Mouse (Mus musculus): Measurements from ENCODE around the gene Cbr2. TPM values are rescaled to one million over a fixed set of nuclear protein-coding genes. Genes with fewer than 3 reads are reported as not detected.

The Cbr2 gene
- polyA plus RNA-seq (2012; ENCODE audit: low replicate concordance): 7.5 and 8.2 TPM in 2 replicates

GRCm38 (mm10) chr11:120731858-120732680, at the start of gene Cbr2:
Cbr2 (minus strand) TSS chr11:120732114.

GRCm38 (mm10) chr11:120762672-120763041, 30.7 kb upstream of the Cbr2 start, which contains the start of gene Hmga1b:
Hmga1b (plus strand) TSS chr11:120762794.

GRCm38 (mm10) chr11:120727169-120727527, 4.8 kb downstream of the Cbr2 start, which contains the start of gene Dcxr:
Dcxr (minus strand) TSS chr11:120727281.

GRCm38 (mm10) chr11:120721124-120722066, 10.5 kb downstream of the Cbr2 start, which contains the start of gene Rac3:
Rac3 (plus strand) TSS chr11:120721470.

GRCm38 (mm10) chr11:120713580-120714518, 18.1 kb downstream of the Cbr2 start, which contains the start of the genes Cenpx and Lrrc45:
Cenpx (minus strand) TSS chr11:120713738.
Lrrc45 (plus strand) TSS chr11:120713925.

Other genes starting within 250 kb of the Cbr2 start
- 130 and 185 TPM in 2 replicates for gene Mrpl12, start 247.5 kb downstream of the Cbr2 start, polyA plus RNA-seq (2012; ENCODE audit: low replicate concordance)
- gene Slc25a10, start 240.3 kb downstream of the Cbr2 start, polyA plus RNA-seq (2012; ENCODE audit: low replicate concordance): 27.5 and 43.7 TPM in 2 replicates
- not detected in 2 replicates for gene Gcgr, start 201.4 kb downstream of the Cbr2 start, polyA plus RNA-seq (2012; ENCODE audit: low replicate concordance)
- 130 and 145 TPM in 2 replicates for gene Mcrip1, start 182.4 kb downstream of the Cbr2 start, polyA plus RNA-seq (2012; ENCODE audit: low replicate concordance)
- not detected in 2 replicates for gene Ppp1r27, start 181.0 kb downstream of the Cbr2 start, polyA plus RNA-seq (2012; ENCODE audit: low replicate concordance)
- gene P4hb, start 158.9 kb downstream of the Cbr2 start, polyA plus RNA-seq (2012; ENCODE audit: low replicate concordance): 322 and 696 TPM in 2 replicates
- gene Arhgdia, start 150.5 kb downstream of the Cbr2 start, polyA plus RNA-seq (2012; ENCODE audit: low replicate concordance): 989 and 1,139 TPM in 2 replicates
- gene Alyref, start 133.7 kb downstream of the Cbr2 start, polyA plus RNA-seq (2012; ENCODE audit: low replicate concordance): 123 and 133 TPM in 2 replicates
- 30.2 and 93.3 TPM in 2 replicates for gene Anapc11, start 133.7 kb downstream of the Cbr2 start, polyA plus RNA-seq (2012; ENCODE audit: low replicate concordance)
- gene Npb, start 123.6 kb downstream of the Cbr2 start, polyA plus RNA-seq (2012; ENCODE audit: low replicate concordance): 3.7 and 6.2 TPM in 2 replicates
- 62.9 and 99.6 TPM in 2 replicates for gene Pcyt2, start 114.2 kb downstream of the Cbr2 start, polyA plus RNA-seq (2012; ENCODE audit: low replicate concordance)
- gene Sirt7, start 106.9 kb downstream of the Cbr2 start, polyA plus RNA-seq (2012; ENCODE audit: low replicate concordance): 225 and 508 TPM in 2 replicates
- gene Mafg, start 98.5 kb downstream of the Cbr2 start, polyA plus RNA-seq (2012; ENCODE audit: low replicate concordance): 42.4 and 46.3 TPM in 2 replicates
- gene Pycr1, start 88.3 kb downstream of the Cbr2 start, polyA plus RNA-seq (2012; ENCODE audit: low replicate concordance): 1.2 and 1.3 TPM in 2 replicates
- gene Myadml2, start 84.0 kb downstream of the Cbr2 start, polyA plus RNA-seq (2012; ENCODE audit: low replicate concordance): 0.42 and 1.4 TPM in 2 replicates
- gene Notum, start 70.9 kb downstream of the Cbr2 start, polyA plus RNA-seq (2012; ENCODE audit: low replicate concordance): not detected in 2 replicates
- gene Aspscr1, start 59.1 kb downstream of the Cbr2 start, polyA plus RNA-seq (2012; ENCODE audit: low replicate concordance): 214 and 360 TPM in 2 replicates
- 30.9 and 103 TPM in 2 replicates for gene Cenpx, start 18.4 kb downstream of the Cbr2 start, polyA plus RNA-seq (2012; ENCODE audit: low replicate concordance)
- gene Lrrc45, start 18.2 kb downstream of the Cbr2 start, polyA plus RNA-seq (2012; ENCODE audit: low replicate concordance): 32.9 and 53.7 TPM in 2 replicates
- gene Rac3, start 10.6 kb downstream of the Cbr2 start, polyA plus RNA-seq (2012; ENCODE audit: low replicate concordance): 5.3 and 8.2 TPM in 2 replicates
- gene Dcxr, start 4.8 kb downstream of the Cbr2 start, polyA plus RNA-seq (2012; ENCODE audit: low replicate concordance): 20.4 and 47.0 TPM in 2 replicates
- gene Hmga1b, start 30.7 kb upstream of the Cbr2 start, polyA plus RNA-seq (2012; ENCODE audit: low replicate concordance): 196 and 300 TPM in 2 replicates
- 32.8 and 46.1 TPM in 2 replicates for gene Rfng, start 52.1 kb upstream of the Cbr2 start, polyA plus RNA-seq (2012; ENCODE audit: low replicate concordance)
- gene Gps1, start 52.2 kb upstream of the Cbr2 start, polyA plus RNA-seq (2012; ENCODE audit: low replicate concordance): 27.5 and 29.8 TPM in 2 replicates
- gene Dus1l, start 64.3 kb upstream of the Cbr2 start, polyA plus RNA-seq (2012; ENCODE audit: low replicate concordance): 78.0 and 102 TPM in 2 replicates
- gene Fasn, start 92.4 kb upstream of the Cbr2 start, polyA plus RNA-seq (2012; ENCODE audit: low replicate concordance): 64.1 and 156 TPM in 2 replicates
- 0.75 and 0.80 TPM in 2 replicates for gene Ccdc57, start 200.8 kb upstream of the Cbr2 start, polyA plus RNA-seq (2012; ENCODE audit: low replicate concordance)
- 12.0 and 55.9 TPM in 2 replicates for gene Slc16a3, start 216.4 kb upstream of the Cbr2 start, polyA plus RNA-seq (2012; ENCODE audit: low replicate concordance)